Mouse (Mus musculus) c-Kit-negative CD71-positive TER-119-positive erythroid progenitor cells, embryonic 14.5 days (primary cell): ENCODE measurements around the gene Tmem86b.
"Not testable (repeated sequence)": the region's sequence is repeated elsewhere in the genome, so short reads cannot be mapped to it uniquely, and the experiment has no call there.

Experiments used
- DNase-seq: peaks from one replicate; pipeline ENCODE4 v3.0.0-alpha.2; 2013; ENCODE audit warnings: low read depth, low spot score

Tmem86b gene

GRCm38 (mm10) chr7:4647992-4648391 is 16.8 kb upstream of the Tmem86b start:
- no peak for DNase-seq

GRCm38 (mm10) chr7:4647291-4647690 is 16.1 kb upstream of the Tmem86b start:
- DNase-seq = no peak

GRCm38 (mm10) chr7:4646806-4647205 is 15.6 kb upstream of the Tmem86b start:
- DNase-seq = no peak

- DNase-seq = no peak
These were observed 12.0 kb upstream of the Tmem86b start for GRCm38 (mm10) chr7:4643225-4643624.

- no peak for DNase-seq
These were observed 10.7 kb upstream of the Tmem86b start for GRCm38 (mm10) chr7:4641956-4642355.

- no peak for DNase-seq
These were observed 9.9 kb upstream of the Tmem86b start for GRCm38 (mm10) chr7:4641155-4641554.

GRCm38 (mm10) chr7:4636179-4636578 is 5.0 kb upstream of the Tmem86b start:
- no peak for DNase-seq

- DNase-seq = peak; percentile 80
These were observed 1.0 kb downstream of the Tmem86b start for GRCm38 (mm10) chr7:4630198-4630597.

GRCm38 (mm10) chr7:4629586-4629985 is 1.6 kb downstream of the Tmem86b start:
- DNase-seq = no peak

GRCm38 (mm10) chr7:4625928-4626327 is 5.3 kb downstream of the Tmem86b start:
- DNase-seq = no peak

GRCm38 (mm10) chr7:4624343-4624742 is 6.9 kb downstream of the Tmem86b start:
- DNase-seq = no peak

- DNase-seq = no peak
These were observed 7.6 kb downstream of the Tmem86b start for GRCm38 (mm10) chr7:4623544-4624189.

- no peak for DNase-seq
These were observed 11.2 kb downstream of the Tmem86b start for GRCm38 (mm10) chr7:4619979-4620378.

- no peak for DNase-seq
These were observed 17.4 kb downstream of the Tmem86b start for GRCm38 (mm10) chr7:4613740-4614403.

GRCm38 (mm10) chr7:4612956-4613355 is 18.3 kb downstream of the Tmem86b start:
- DNase-seq = no peak

- DNase-seq = no peak
These were observed 18.8 kb downstream of the Tmem86b start for GRCm38 (mm10) chr7:4612386-4612785.

- no peak for DNase-seq
These were observed 19.3 kb downstream of the Tmem86b start for GRCm38 (mm10) chr7:4611921-4612341.

- no peak for DNase-seq
These were observed 19.7 kb downstream of the Tmem86b start for GRCm38 (mm10) chr7:4611511-4611910.

GRCm38 (mm10) chr7:4608002-4608401 is 23.2 kb downstream of the Tmem86b start:
- DNase-seq = no peak

- DNase-seq = no peak
These were observed 27.3 kb downstream of the Tmem86b start, which contains the start of gene Ptprh for GRCm38 (mm10) chr7:4603873-4604272. Gene Ptprh (minus strand): TSS chr7:4604041.

- DNase-seq = no peak
These were observed 28.3 kb downstream of the Tmem86b start for GRCm38 (mm10) chr7:4602969-4603368.

- DNase-seq = not testable (repeated sequence)
These were observed 34.2 kb downstream of the Tmem86b start for GRCm38 (mm10) chr7:4597046-4597445.

- not testable (repeated sequence) for DNase-seq
These were observed 49.7 kb downstream of the Tmem86b start for GRCm38 (mm10) chr7:4581481-4581880.
